Mouse (Mus musculus) liver, embryonic 14 days (tissue): ENCODE data around the gene C1qtnf1. TPM values are rescaled to one million over a fixed set of nuclear protein-coding genes. Genes with fewer than 3 reads are reported as not detected.

Experiments used
- polyA plus RNA-seq: library from polyadenylated mRNA; depleted of rRNA; stranded (reverse); fragments of >200 nt; gene quantifications from 2 replicates; pipeline ENCODE4 v1.2.3, GENCODE M21; 2012; rRNA removed

The C1qtnf1 gene
- polyA plus RNA-seq: 0.84 and 0.92 TPM in 2 replicates

DNA sequence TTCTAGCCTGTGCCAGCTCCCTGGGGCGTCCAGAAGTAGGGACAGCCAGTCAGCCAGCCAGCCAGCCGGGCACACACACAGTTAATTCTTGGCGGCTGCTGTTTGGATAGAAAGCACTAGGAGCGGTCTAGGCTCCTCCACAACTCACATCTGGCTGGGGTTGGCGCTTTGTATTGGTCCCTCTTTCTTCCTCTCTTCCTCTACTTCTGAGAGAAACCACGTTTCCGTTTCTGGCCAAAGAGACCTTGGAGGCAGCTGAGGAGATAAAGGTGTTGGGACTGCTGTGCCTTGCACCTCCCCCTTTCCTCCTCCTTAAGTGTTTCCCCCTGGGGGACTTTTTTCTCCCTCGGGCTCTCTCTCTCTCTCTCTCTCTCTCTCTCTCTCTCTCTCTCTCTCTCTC lies at the start of gene C1qtnf1:
Gene C1qtnf1, plus strand, starts transcription at position 218 of the 400 bp plus-strand sequence.

DNA sequence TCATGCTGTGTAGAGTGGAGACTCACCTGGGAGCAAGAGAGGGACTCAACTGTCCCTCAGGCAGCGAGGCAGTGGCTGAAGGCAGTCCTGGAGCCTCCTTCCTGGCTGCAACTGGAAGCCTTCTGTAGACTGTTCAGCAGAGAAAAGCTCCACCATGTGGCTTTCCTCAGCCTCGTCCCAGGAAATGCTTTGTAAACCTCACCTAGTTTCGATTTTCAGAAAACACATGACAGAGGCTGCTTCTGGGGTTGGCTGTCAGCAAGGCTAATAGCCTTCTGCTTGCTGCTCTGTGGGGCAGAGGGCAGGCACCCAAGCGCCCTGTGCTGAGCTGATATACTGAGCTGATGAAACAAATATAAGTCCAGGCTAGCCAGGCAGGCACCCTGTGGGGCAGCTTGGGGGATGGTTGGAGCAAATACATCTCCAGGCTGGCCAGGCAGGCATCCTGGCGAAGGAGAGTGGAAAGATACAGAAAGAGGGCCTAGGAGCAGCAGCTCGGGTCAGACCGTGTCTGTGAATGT lies 26.2 kb upstream of the C1qtnf1 start, which contains the start of gene Lgals3bp:
Gene Lgals3bp, minus strand, starts transcription at position 333 of the 521 bp plus-strand sequence.

DNA sequence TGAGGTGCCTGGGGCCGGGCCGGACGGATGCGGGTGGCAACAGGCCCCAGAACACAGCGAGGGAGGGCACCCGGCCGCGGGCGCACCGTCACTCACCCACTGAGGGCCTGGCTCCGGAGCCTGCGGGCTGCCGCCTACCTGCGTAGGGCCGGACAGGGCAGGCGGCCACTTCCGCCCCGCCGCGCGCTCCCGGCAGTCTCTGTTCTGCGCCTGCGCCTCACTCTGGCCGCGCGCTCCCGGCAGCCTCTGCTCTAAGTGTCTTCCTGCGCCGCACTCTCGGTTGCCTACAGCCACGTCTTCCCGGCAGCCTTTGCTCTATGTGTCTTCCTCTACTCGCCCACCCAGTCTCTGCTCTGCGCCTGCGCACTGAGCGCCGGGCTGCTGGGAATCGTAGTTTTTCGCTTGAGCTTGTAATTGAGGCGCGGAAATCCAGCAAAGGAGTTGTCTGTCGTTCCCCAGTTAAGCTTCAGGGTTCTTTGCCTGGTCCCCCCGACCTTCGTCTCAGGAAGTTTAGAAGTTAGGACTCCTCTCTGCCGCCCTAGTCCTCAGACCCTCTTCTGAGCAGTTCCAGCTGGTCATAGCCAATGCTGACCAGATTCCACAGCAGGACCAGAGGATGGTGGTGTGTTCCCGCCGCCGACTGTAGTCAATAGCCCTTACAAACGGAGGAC lies 9.0 kb upstream of the C1qtnf1 start, which contains the start of gene Cant1:
Gene Cant1, minus strand, starts transcription at position 253 of the 671 bp plus-strand sequence.

GRCm38 (mm10) chr11:118476396-118477373 lies 48.7 kb downstream of the C1qtnf1 start, which contains the start of gene Engase:
Gene Engase (plus strand): TSS chr11:118476829.

Other genes with a start within 250 kb of the C1qtnf1 start
- gene Cyth1, start 179.6 kb upstream of the C1qtnf1 start, polyA plus RNA-seq: 2.6 and 3.2 TPM in 2 replicates
- gene Usp36, start 138.0 kb upstream of the C1qtnf1 start, polyA plus RNA-seq: 4.5 and 5.5 TPM in 2 replicates
- gene Cep295nl, start 85.7 kb upstream of the C1qtnf1 start, polyA plus RNA-seq: 0.05 TPM in 1 of 2 replicates, not detected in the other
- gene Timp2, start 72.5 kb upstream of the C1qtnf1 start, polyA plus RNA-seq: 3.8 and 4.2 TPM in 2 replicates
- 40.7 and 45.2 TPM in 2 replicates for gene Lgals3bp, start 26.1 kb upstream of the C1qtnf1 start, polyA plus RNA-seq
- gene Cant1, start 9.1 kb upstream of the C1qtnf1 start, polyA plus RNA-seq: 7.1 and 8.4 TPM in 2 replicates
- 3.8 and 4.8 TPM in 2 replicates for gene Engase, start 48.6 kb downstream of the C1qtnf1 start, polyA plus RNA-seq